21 mouse cellular contexts compared by ENCODE assay signal in genomic region chr14:97293109-97293508, GRCm38 (mm10).
DNase-seq lines count a peak whose midpoint lies in the region; ATAC-seq lines count a peak whose summit lies in the region.
"Had no signal": no experiment of that assay in that cellular context is flagged by ENCODE, and none has a peak within 500 bp of the region (broad histone marks: within the 10 kb centered on the region; RNA-seq: fewer than 3 reads in every experiment).

No protein-coding gene starts in this region.

- ATAC-seq in forebrain, embryonic 14.5 days: peak; percentile 55; the same call in 1 of the 2 replicates
- no peak for ATAC-seq in forebrain, embryonic 15.5 days (replicated peaks)
- no peak for ATAC-seq in midbrain, embryonic 14.5 days (ENCODE audit: low FRiP score, low TSS enrichment)
- ATAC-seq in midbrain, embryonic 15.5 days (replicated peaks): no peak
- ATAC-seq: inflammation-experienced regulatory T-cells, adult 6 months; intestine, postnatal 0 days had no signal

- no peaks in the 10 kb centered on the region for H3K36me3 ChIP-seq in forebrain, embryonic 14.5 days (ENCODE audit: control insufficient read depth, insufficient read depth, low read length)
- H3K36me3 ChIP-seq in forebrain, embryonic 15.5 days: no peaks in the 10 kb centered on the region
- H3K36me3 ChIP-seq in midbrain, embryonic 14.5 days (ENCODE audit: control insufficient read depth, insufficient read depth, low read length): no peaks in the 10 kb centered on the region
- H3K36me3 ChIP-seq in midbrain, embryonic 15.5 days (replicated peaks): no peaks in the 10 kb centered on the region
- H3K36me3 ChIP-seq: embryonic facial prominence, embryonic 12.5 days; heart, embryonic 15.5 days; hindbrain, embryonic 10.5 days had no signal

- H3K9me3 ChIP-seq in forebrain, embryonic 14.5 days (replicated peaks; ENCODE audit: control insufficient read depth, low read length): 0 out of 2 replicates have a peak, but pooled peaks cover 2% of the 10 kb centered on the region
- H3K9me3 ChIP-seq in forebrain, embryonic 15.5 days: 0 out of 2 replicates have a peak, but pooled peaks cover 5% of the 10 kb centered on the region
- no peaks in the 10 kb centered on the region for H3K9me3 ChIP-seq in midbrain, embryonic 14.5 days (ENCODE audit: control insufficient read depth, low read length)
- H3K9me3 ChIP-seq in midbrain, embryonic 15.5 days: no peaks in the 10 kb centered on the region
- H3K9me3 ChIP-seq: embryonic facial prominence, embryonic 12.5 days; heart, embryonic 15.5 days; hindbrain, embryonic 10.5 days had no signal

- 10% methylated on average over 4 of the region's 4 CpGs for WGBS in forebrain, embryonic 14.5 days
- WGBS in forebrain, embryonic 15.5 days: 16% methylated on average over 4 of the region's 4 CpGs
- 27% methylated on average over 4 of the region's 4 CpGs for WGBS in midbrain, embryonic 14.5 days
- 34% methylated on average over 4 of the region's 4 CpGs for WGBS in midbrain, embryonic 15.5 days

- H3K27me3 ChIP-seq in forebrain, embryonic 14.5 days (replicated peaks; ENCODE audit: control insufficient read depth, insufficient read depth, low read length): no peaks in the 10 kb centered on the region
- no peaks in the 10 kb centered on the region for H3K27me3 ChIP-seq in forebrain, embryonic 15.5 days
- H3K27me3 ChIP-seq in midbrain, embryonic 14.5 days (ENCODE audit: control insufficient read depth, insufficient read depth, low read length): no peaks in the 10 kb centered on the region
- H3K27me3 ChIP-seq in midbrain, embryonic 15.5 days (replicated peaks): no peaks in the 10 kb centered on the region
- H3K27me3 ChIP-seq: embryonic facial prominence, embryonic 12.5 days; heart, embryonic 15.5 days had no signal

- H3K4me1 ChIP-seq in forebrain, embryonic 14.5 days (ENCODE audit: control insufficient read depth, insufficient read depth, low read length): peaks cover 7% of the 10 kb centered on the region
- H3K4me1 ChIP-seq in forebrain, embryonic 15.5 days: peaks cover 12% of the 10 kb centered on the region
- H3K4me1 ChIP-seq in midbrain, embryonic 14.5 days (ENCODE audit: control insufficient read depth, insufficient read depth, low read length): no peaks in the 10 kb centered on the region
- no peaks in the 10 kb centered on the region for H3K4me1 ChIP-seq in midbrain, embryonic 15.5 days
- H3K4me1 ChIP-seq: embryonic facial prominence, embryonic 12.5 days; heart, embryonic 15.5 days; hindbrain, embryonic 10.5 days had no signal

- no peak overlapping the region for H3K27ac ChIP-seq in forebrain, embryonic 14.5 days (ENCODE audit: low read depth, low read length)
- H3K27ac ChIP-seq in forebrain, embryonic 15.5 days (replicated peaks): no peak overlapping the region
- no peak overlapping the region for H3K27ac ChIP-seq in midbrain, embryonic 14.5 days (replicated peaks; ENCODE audit: low read depth, low read length)
- no peak overlapping the region for H3K27ac ChIP-seq in midbrain, embryonic 15.5 days
- H3K27ac ChIP-seq: embryonic facial prominence, embryonic 12.5 days; heart, adult 2 months; heart, embryonic 15.5 days; hindbrain, embryonic 10.5 days; hindbrain, embryonic 14.5 days had no signal

- H3K4me3 ChIP-seq in forebrain, embryonic 14.5 days (ENCODE audit: low read depth, low read length): no peak overlapping the region
- H3K4me3 ChIP-seq in forebrain, embryonic 15.5 days: no peak overlapping the region
- H3K4me3 ChIP-seq in midbrain, embryonic 14.5 days (replicated peaks; ENCODE audit: low read depth, low read length): no peak overlapping the region
- no peak overlapping the region for H3K4me3 ChIP-seq in midbrain, embryonic 15.5 days
- H3K4me3 ChIP-seq: embryonic facial prominence, embryonic 12.5 days; heart, adult 2 months; heart, embryonic 15.5 days; hindbrain, embryonic 10.5 days had no signal

- H3K4me2 ChIP-seq in forebrain, embryonic 14.5 days (ENCODE audit: low read length): 0 out of 2 replicates have a peak overlapping the region, but pooled peaks have one; percentile 1
- no peak overlapping the region for H3K4me2 ChIP-seq in forebrain, embryonic 15.5 days (replicated peaks)
- no peak overlapping the region for H3K4me2 ChIP-seq in midbrain, embryonic 14.5 days (ENCODE audit: low read length)
- H3K4me2 ChIP-seq in midbrain, embryonic 15.5 days: no peak overlapping the region
- H3K4me2 ChIP-seq: embryonic facial prominence, embryonic 12.5 days; heart, embryonic 11.5 days; heart, embryonic 15.5 days; hindbrain, embryonic 14.5 days had no signal

- DNase-seq in forebrain, embryonic 14.5 days (ENCODE audit: low spot score): peak; percentile 34
- DNase-seq in midbrain, embryonic 14.5 days: peak; percentile 21
- peak; percentile 41 for DNase-seq in retina, embryonic 14.5 days (ENCODE audit: low spot score)
- no peak for DNase-seq in layer of hippocampus, adult 18-20 months (ENCODE audit: low spot score in 2 of 2)
- DNase-seq: adrenal gland, adult 8-10 months; adrenal gland, postnatal 36 days; cerebellum, adult 11 months; cerebellum, adult 8-10 months; cerebellum, postnatal 14 days; embryo, embryonic 11 days; heart, adult 2 months; heart, postnatal 14 days had no signal

- H3K9ac ChIP-seq in forebrain, embryonic 14.5 days (ENCODE audit: low read length): no peak overlapping the region
- H3K9ac ChIP-seq in forebrain, embryonic 15.5 days (replicated peaks): no peak overlapping the region
- H3K9ac ChIP-seq in midbrain, embryonic 14.5 days (replicated peaks; ENCODE audit: low read length): no peak overlapping the region
- no peak overlapping the region for H3K9ac ChIP-seq in midbrain, embryonic 15.5 days
- H3K9ac ChIP-seq: embryonic facial prominence, embryonic 12.5 days; heart, embryonic 15.5 days; hindbrain, embryonic 14.5 days had no signal

Comparison
In these comparisons a context has a peak if more than half of its experiments do, and no peak if none do; other contexts are left out.
1. DNase-seq: peak in forebrain, embryonic 14.5 days (single experiment), midbrain, embryonic 14.5 days (single experiment) and retina, embryonic 14.5 days (single experiment); none in layer of hippocampus, adult 18-20 months (0 of 2).